Mouse (Mus musculus): ENCODE measurements around the gene 1700067K01Rik.

GRCm38 (mm10) chr8:83990170-83990569 lies 11.1 kb upstream of the 1700067K01Rik start:
- TF ChIP-seq CTCF (IDR thresholded peaks at IDR 0.05 in 2 of 3, conservative IDR thresholded peaks at IDR 0.05 in 1 of 3; ENCODE audit: control insufficient read depth in 1 of 3, insufficient read depth in 1 of 3, low read depth in 2 of 3, low read length in 3 of 3, poor library complexity in 1 of 3, severe bottlenecking in 1 of 3) (no peak), CHD1 (IDR thresholded peaks at IDR 0.05; ENCODE audit: low read depth, low read length) (no peak), MYC (IDR thresholded peaks at IDR 0.05; ENCODE audit: low read depth, low read length) (no peak), POLR2A (IDR thresholded peaks at IDR 0.05; ENCODE audit: control insufficient read depth in 1 of 2, insufficient read depth in 1 of 2, low read depth in 1 of 2, low read length in 2 of 2, poor library complexity in 1 of 2) (no peak), TBP (IDR thresholded peaks at IDR 0.05; ENCODE audit: low read depth, low read length) (no peak), EP300 (IDR thresholded peaks at IDR 0.05; ENCODE audit: low read depth in 1 of 2, low read length in 2 of 2) (no peak), TCF12 (IDR thresholded peaks at IDR 0.05; ENCODE audit: low read depth, low read length) (no peak), ZMIZ1 (IDR thresholded peaks at IDR 0.05; ENCODE audit: low read depth, low read length) (no peak)
